Mouse (Mus musculus): ENCODE results near the gene Slc27a2.

GRCm38 (mm10) chr2:126520828-126521227, 31.4 kb upstream of the Slc27a2 start:
- peak; percentile 53 for TF ChIP-seq CTCF (IDR thresholded peaks at IDR 0.05; ENCODE audit: low read depth, low read length)
- TF ChIP-seq TAL1 (conservative IDR thresholded peaks at IDR 0.05; ENCODE audit: low read depth, low read length) = no peak
- TF ChIP-seq POLR2AphosphoS5 (IDR thresholded peaks at IDR 0.05; ENCODE audit: insufficient replicate concordance, low read depth, low read length) = no peak
- no peak for TF ChIP-seq GATA1 (IDR thresholded peaks at IDR 0.05; ENCODE audit: borderline replicate concordance, low read length)
- no peak for TF ChIP-seq GATA2 (IDR thresholded peaks at IDR 0.05; ENCODE audit: borderline replicate concordance, low read depth, low read length)

Data from G1E (cell line).